Mouse (Mus musculus): Measurements from ENCODE around the gene Stim2.

DNA sequence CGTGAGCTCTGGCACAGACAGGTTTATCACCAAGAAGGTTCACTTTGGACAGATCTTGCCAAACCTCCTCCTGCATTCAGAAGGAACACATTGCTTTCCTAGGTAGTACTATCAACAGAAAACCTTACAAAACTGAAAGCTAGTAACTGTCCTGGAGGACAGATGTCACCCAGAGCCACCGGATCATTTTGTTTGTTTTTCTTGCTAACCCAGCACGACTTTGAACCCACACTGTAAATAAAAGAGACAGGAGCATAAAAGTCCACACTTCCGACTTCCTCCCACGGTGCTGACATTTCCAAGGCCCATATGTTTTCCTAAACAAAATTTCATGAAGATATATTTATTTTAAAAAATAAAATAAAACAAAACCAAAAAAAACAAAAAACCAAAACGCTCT lies 41.0 kb upstream of the Stim2 start:
- TF ChIP-seq GATA1 (IDR thresholded peaks at IDR 0.05; ENCODE audit: borderline replicate concordance, low read length) (no peak), FLI1 (IDR thresholded peaks at IDR 0.05; ENCODE audit: low read length) (no peak)

Measured in megakaryocyte, embryonic 14.5 days (primary cell).